Mouse (Mus musculus) bone marrow, adult 2 months (tissue): ENCODE measurements around the gene Dhps.

Experiments
- CTCF ChIP-seq: fragments of 200-500 bp; IDR thresholded peaks from 2 replicates; pipeline ENCODE4 v1.5.1; 2011; ENCODE audit warnings: low read length, control low read depth; ENCODE audit not compliant: control insufficient read depth, insufficient read depth
- POLR2A ChIP-seq: fragments of 200-500 bp; IDR thresholded peaks from 2 replicates; pipeline ENCODE4 v1.6.1; 2011; ENCODE audit warnings: low read depth, mild to moderate bottlenecking, control low read depth, low read length, borderline replicate concordance; ENCODE audit not compliant: control insufficient read depth

GRCm38 (mm10) chr8:85059879-85060616 lies 11.5 kb upstream of the Dhps start, which contains the start of gene Fbxw9:
- TF ChIP-seq POLR2A (no peak), CTCF (no peak)
